Mouse (Mus musculus): Measurements from ENCODE around the gene Cx3cr1.

Cx3cr1 gene

DNA sequence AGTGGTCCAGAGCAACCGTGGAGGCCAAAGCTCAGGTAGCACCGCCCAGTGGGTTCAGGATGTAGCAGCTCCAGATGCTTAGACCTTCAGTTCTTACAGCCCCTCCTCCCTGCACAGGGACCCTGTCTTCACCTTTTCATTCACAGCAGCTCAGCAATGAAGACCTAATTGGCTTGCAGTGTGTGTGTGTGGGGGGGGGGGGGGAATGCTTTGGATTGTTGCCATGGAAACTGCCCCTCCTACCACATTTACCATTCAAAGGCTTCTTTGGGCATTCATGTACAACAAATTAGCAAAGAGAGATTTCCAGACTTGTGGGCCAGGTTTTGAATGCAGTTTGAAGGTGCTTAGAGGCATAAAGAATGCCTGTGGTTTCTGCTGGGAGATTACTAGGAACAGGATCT lies 180.8 kb downstream of the Cx3cr1 start:
- DNase-seq (ENCODE audit: low spot score in 2 of 2) = no peak

DNA sequence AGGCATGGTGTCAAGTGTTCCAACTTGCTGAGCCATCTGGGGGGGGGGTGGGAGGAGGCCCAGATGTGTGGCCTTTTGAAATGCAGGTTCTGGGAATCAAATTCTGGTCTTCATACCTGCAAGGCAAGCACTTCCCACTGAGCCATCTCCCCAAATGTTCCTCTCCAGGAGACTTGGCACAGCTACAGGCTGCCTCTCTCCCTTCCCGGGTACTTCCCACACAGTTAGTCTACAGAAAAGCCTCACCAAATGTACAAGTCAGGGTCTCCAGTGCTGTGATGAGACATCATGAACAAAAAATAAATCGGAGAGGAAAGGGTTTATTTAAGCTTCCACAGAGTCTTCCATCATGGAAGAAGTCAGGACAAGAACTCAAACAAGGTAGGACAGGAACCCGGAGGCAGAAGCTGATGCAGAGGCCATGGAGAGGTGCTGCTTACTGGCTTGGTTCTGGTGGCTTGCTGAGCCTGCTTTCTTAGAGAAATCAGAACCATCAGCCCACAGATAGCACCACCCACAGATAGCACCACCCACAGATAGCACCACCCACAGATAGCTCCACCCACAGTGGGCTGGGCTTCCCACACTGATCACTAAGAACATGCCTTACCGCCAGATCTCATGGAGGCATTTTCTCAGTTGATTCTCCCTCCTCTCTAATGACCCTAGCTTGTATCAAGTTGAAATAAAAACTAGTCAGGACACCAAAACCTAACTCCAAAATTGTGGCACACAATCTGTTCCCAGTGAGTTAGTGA lies 182.4 kb downstream of the Cx3cr1 start:
- DNase-seq (ENCODE audit: low spot score in 2 of 2) = peak; percentile 25 to 31

DNA sequence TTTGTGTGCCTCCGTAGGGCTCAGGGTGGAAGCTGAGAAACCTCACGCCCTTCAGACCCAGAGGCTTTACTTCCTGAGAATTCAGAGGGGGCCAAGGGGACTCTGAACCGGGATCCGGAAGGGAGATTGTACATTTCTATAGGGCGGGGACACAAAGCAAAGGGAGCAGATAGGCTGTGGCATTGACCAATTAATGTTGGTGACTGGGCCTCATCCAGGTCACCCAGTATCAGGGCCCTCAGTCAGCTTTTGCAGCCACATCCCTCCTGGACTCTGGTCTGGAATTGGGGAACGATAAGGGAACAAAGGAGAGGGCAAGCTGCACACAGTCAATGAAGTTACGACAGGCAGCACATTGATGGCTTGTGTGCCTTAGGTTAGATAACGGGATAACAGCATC lies 215.5 kb downstream of the Cx3cr1 start:
- DNase-seq (ENCODE audit: low spot score in 2 of 2) = peak; percentile 7 to 14

GRCm38 (mm10) chr9:119853071-119853846 lies 216.4 kb downstream of the Cx3cr1 start:
- peak in 1 of 2 experiments; percentile 16 for DNase-seq (ENCODE audit: low spot score in 2 of 2)

- peak; percentile 56 to 71 for DNase-seq (ENCODE audit: low spot score in 2 of 2)
These were observed 217.2 kb downstream of the Cx3cr1 start for GRCm38 (mm10) chr9:119852347-119853030.

Data from right cerebral cortex, postnatal 10 days (tissue).